Mouse (Mus musculus): ENCODE measurements around the gene Katnal1.

Gene Katnal1

DNA sequence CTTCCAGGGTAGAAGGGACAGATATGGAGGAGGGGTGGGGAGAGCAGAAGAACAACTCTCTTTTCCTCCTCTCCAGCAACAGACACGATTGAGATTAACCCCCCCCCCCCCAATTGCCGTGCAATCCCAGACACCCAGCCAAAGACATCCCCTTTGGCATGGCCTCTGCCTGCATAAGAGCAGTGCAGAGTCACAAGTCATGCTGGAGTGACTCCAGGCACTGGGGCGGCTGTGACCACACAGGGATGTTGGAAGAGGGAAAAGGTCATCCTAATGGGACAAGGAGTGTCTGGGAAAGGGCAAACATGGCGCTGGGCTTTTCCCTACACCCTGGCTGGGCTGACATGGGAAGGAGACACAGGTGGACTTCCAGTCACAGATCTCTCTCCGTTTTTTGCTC is 24.0 kb upstream of the Katnal1 start:
- DNase-seq: no peak

DNA sequence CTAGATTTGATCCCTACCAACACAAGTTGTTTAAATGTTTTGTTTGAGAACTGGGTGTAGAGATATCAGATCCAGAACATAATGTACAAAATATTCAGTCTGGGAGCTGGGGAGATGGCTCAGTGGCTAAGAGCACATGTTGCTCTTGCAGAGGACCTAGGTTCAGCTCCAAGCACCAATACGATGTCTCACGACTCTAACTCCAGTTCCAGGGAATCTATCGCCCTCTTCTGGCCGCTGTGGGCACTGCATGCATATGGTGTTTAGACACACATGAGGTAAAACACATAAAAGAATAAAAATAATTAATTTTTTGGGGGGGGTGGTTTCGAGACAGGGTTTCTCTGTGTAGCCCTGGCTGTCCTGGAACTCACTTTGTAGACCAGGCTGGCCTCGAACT is 23.3 kb upstream of the Katnal1 start:
- DNase-seq: no peak

DNA sequence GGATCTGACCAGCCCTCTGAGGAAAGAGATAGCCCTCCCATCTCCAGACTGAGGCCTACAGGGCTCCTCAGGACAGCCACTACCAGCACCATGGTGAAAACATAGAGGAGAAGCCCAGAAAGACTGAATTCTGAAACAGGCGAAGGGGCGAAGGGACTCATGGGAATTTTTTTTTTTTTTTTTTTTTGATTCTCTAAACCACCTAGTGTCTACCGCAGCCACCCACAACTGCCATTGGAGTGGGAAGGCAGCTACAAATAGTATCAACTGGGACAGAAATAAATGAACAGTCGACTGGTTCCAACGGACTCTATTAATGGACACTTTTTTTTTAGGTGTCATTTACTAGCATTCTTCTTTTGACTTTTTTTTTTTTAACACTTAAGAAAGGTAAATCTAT is 22.2 kb upstream of the Katnal1 start:
- no peak for DNase-seq

GRCm38 (mm10) chr5:148950064-148950463 is 20.9 kb upstream of the Katnal1 start:
- DNase-seq: no peak

DNA sequence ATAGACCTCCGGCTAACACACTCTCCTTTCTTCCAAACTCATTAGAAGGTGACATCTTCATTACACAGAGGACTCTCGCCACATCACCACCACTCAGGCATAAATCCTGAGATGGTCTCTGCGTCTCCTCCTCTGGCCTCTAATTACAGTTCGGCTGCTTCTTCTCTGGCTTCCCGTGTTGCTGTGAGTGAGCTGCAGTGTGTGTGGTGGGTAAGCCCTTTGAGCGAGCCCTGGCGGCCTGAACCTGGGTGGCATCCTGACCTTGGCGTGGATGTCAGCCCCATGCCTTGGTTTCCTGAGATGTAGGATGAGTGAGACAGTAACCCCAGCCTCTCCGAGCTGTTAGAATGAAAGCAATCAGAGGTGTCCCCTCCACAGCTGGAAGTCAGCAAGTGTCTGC is 19.5 kb upstream of the Katnal1 start:
- DNase-seq: no peak

DNA sequence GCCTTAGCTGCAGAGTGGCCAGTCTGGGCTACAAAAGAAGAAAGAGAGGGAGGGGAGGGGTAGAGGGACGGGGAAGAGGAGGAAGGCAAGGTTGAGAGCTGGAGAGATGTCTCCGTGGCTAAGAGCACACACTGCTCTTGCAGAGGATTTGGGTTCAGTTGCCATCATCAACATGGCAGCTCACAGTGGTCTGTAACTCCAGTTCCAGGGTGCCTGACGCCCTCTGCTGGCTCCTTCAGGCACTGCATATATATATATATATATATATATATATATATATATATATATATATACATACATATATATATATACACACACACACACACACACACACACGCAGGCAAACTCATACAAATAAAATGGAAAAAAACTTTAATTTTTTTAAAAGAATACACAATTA is 18.3 kb upstream of the Katnal1 start:
- no peak for DNase-seq

DNA sequence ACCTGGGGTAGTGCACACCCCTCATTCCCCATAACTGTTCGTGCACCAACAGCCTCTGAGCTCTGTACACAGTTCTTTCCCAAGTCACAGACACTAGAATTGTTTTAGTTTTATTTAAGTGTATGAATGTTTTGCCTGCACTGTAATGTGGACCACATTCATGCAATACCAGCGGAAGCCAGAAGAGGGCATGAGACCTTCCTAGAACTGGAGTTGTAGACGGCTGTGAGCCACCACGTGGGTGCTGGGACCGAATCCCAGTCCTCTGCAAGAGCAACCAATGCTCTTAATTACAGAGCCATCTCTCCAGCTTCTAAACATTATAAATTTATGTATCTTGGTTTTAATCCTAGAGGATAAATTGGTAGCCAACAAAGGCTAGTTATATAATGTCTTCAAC is 17.7 kb upstream of the Katnal1 start:
- no peak for DNase-seq

DNA sequence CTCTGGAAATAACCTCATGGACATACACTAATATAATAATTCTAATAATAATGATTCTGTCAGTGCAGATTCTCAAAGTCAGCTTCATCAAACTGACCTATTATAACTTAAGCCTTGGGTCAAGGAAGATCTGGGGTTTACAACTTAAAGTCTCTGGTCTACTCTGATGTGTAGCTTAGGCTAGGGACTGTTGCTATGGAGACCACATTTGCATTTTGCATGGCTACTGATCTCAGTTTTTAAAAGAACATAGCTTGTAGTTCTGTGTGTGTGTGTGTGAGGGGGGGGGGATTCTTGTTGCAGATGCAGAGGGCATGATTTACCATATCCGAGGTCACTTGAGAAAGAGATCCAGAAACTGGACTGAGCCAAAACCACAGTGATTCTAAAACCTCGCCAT is 16.6 kb upstream of the Katnal1 start:
- no peak for DNase-seq

- no peak for DNase-seq
Observed at GRCm38 (mm10) chr5:148944024-148944423, 14.9 kb upstream of the Katnal1 start.

GRCm38 (mm10) chr5:148943444-148943843 is 14.3 kb upstream of the Katnal1 start:
- no peak for DNase-seq

- no peak for DNase-seq
Observed at GRCm38 (mm10) chr5:148942957-148943356, 13.8 kb upstream of the Katnal1 start.

DNA sequence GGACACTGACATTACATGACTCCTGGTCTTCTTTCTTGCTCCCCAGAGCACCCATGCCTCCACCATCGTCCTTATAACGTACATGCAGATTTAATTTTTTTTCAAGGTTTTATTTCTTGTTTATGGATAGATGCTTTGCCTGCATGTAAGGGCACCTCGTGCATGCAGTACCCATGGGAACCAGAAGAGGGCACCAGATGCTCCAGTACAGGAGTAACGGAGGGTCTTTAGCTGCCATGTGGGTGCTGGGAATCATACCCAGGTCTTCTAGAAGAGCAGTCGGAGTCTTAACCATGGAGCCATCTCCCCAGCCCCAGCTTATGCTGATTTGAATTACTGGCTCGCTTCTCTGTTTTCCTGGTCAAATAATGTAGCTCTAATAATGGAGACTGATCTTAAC is 13.2 kb upstream of the Katnal1 start:
- no peak for DNase-seq

- no peak for DNase-seq
Observed at GRCm38 (mm10) chr5:148941867-148942266, 12.7 kb upstream of the Katnal1 start.

DNA sequence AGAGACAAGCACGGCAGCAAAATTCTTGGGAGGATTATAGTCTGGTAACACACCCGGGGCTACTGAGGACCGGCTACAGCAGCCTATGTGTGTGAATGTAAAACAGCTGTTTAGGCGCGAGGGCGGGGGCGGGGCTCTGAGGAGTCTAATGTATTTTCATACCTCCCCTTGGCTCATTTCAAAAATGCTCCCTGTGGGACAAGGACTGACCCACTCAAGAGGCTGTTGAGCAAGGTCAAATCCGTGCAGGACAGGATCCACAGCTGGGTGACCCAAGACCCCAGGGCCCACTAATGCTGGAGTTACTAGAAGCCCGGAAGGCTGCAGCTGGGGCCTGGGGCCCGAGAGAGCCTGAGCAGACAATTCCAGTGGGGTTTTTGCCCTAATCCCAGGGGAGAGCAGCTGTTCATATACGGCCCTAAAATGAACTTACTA is 10.8 kb upstream of the Katnal1 start:
- no peak for DNase-seq

DNA sequence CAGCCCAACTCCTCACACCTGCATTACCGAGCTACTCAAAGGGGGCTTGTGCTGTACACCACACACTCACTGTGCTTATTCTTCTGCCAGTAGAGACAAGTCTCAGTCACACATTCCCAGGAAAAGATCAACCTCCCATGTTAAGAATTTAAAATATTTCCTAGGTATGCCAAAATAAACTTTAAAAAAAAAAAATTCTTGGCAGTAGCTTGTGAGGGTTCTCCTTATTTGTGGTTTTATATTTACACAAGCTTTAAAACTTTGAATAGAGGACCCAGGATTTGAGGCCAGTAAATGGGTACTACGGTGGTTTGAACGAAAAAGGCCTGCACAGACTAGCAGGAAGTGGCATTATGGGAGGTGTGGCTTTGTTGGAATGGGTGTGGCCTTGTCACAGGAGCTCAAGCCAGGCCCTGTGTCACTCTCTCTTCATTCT is 7.4 kb upstream of the Katnal1 start:
- no peak for DNase-seq

GRCm38 (mm10) chr5:148935871-148936270 is 6.8 kb upstream of the Katnal1 start:
- DNase-seq: no peak

- no peak for DNase-seq
Observed at GRCm38 (mm10) chr5:148935071-148935821, 6.1 kb upstream of the Katnal1 start.

DNA sequence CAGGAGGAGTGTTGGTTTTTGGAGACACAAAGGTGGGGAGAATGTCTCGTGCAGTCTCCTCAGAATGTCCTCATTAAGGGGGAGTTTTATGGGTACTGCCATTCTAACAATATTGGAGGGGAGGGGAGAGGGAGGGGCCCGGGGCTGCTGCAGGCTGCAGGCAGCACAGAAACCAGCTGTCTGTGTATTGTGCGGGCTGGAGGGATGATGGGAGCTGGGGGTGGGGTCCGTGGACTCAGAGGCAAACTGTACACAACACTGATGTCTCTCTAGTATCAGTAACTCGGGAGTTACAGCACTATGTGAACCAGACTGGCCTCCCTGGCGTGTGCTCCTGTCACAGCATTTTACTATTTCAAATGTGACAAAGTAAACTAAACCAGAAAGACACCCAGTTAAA is 5.3 kb upstream of the Katnal1 start:
- no peak for DNase-seq

DNA sequence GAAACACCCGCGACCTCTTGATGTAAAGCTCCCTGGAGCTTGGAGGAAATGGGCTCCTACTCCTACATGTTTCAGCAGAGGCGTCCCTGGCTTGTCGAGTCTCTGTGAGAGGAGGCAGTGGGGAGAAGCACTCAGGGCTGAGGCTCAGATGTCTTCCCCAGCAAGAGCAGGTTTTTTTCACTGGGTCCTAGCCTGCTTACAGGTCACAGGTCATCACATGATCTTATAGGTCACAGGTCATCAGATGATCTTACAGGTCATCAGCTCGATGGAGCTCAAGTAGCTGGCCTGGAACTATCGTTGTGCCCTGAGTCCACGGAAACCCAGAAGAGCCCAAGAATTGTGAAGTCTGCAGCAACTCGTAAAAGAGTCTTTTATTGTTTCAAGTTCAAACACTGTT is 4.6 kb upstream of the Katnal1 start:
- DNase-seq: no peak

GRCm38 (mm10) chr5:148931301-148931700 is 2.2 kb upstream of the Katnal1 start:
- no peak for DNase-seq

GRCm38 (mm10) chr5:148928382-148929115 is 571 bp downstream of the Katnal1 start:
- peak; percentile 95 for DNase-seq

- DNase-seq: peak; percentile 6
Observed at GRCm38 (mm10) chr5:148927717-148928223, 1.4 kb downstream of the Katnal1 start.

- DNase-seq: no peak
Observed at GRCm38 (mm10) chr5:148924586-148924985, 4.5 kb downstream of the Katnal1 start.

DNA sequence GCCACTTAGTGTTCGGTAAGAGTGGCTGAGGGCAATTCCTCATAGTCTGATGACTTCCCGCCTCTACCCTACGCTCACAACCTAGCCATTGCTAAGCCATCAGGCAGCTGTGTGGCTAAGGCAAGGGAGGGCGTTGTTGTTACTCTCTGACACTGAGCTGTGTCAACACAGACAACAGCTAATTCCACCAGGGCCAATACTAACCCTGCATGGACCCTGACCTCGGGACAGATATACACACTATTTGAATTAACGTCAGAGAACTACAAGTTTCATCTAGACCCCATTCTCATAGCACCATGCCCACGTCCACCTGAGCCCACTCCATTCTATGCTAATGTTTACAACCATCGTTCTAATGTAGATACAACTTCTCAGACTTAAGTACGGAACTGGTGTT is 5.1 kb downstream of the Katnal1 start:
- DNase-seq: no peak

Measured in cerebellum, adult 9-11 months (tissue).